Mouse (Mus musculus): Measurements from ENCODE around the gene Vmn2r86.

Vmn2r86 gene

GRCm38 (mm10) chr10:130455950-130456349 is at the start of gene Vmn2r86:
Gene Vmn2r86 (minus strand): TSS chr10:130456050.
- 94% methylated on average over 1 of the region's 1 CpGs for WGBS

GRCm38 (mm10) chr10:130497296-130497695 is 41.4 kb upstream of the Vmn2r86 start, which contains the start of gene Vmn2r87:
Gene Vmn2r87 (minus strand): TSS chr10:130497396.

GRCm38 (mm10) chr10:130470311-130470760 is 14.5 kb upstream of the Vmn2r86 start:
- WGBS = 2% methylated on average over 36 of the region's 36 CpGs

GRCm38 (mm10) chr10:130444776-130445175 is 11.1 kb downstream of the Vmn2r86 start:
- 87% methylated on average over 21 of the region's 21 CpGs for WGBS

GRCm38 (mm10) chr10:130434185-130434898 is 21.5 kb downstream of the Vmn2r86 start:
- WGBS = 80% methylated on average over 11 of the region's 11 CpGs

GRCm38 (mm10) chr10:130429603-130430002 is 26.2 kb downstream of the Vmn2r86 start, which contains the start of gene Vmn2r85:
Gene Vmn2r85 (minus strand): TSS chr10:130429703.

GRCm38 (mm10) chr10:130422368-130422767 is 33.5 kb downstream of the Vmn2r86 start:
- WGBS = 74% methylated on average over 2 of the region's 2 CpGs

- WGBS = 75% methylated on average over 3 of the region's 3 CpGs
Observed at GRCm38 (mm10) chr10:130420401-130420800, 35.4 kb downstream of the Vmn2r86 start.

GRCm38 (mm10) chr10:130419954-130420353 is 35.9 kb downstream of the Vmn2r86 start:
- 51% methylated on average over 2 of the region's 2 CpGs for WGBS

GRCm38 (mm10) chr10:130412167-130412698 is 43.6 kb downstream of the Vmn2r86 start:
- WGBS = 76% methylated on average over 31 of the region's 35 CpGs

GRCm38 (mm10) chr10:130394232-130394631 is 61.6 kb downstream of the Vmn2r86 start, which contains the start of gene Vmn2r84:
Gene Vmn2r84 (minus strand): TSS chr10:130394332.

